Mouse (Mus musculus) heart, adult 18-20 months (tissue): ENCODE results near the gene Entpd8. TPM values are rescaled to one million over a fixed set of nuclear protein-coding genes. Genes with fewer than 3 reads are reported as not detected.

ENCODE experiments used
- DNase-seq, 2 experiments: peaks; one replicate each; pipeline ENCODE4 v3.0.0; 2021 to 2022; ENCODE audit warnings: mixed read lengths in 1 of 2
- total RNA-seq, 2 experiments: library from RNA; stranded (reverse); gene quantifications; 2 replicates each; pipeline ENCODE4 v1.2.3; 2021

The Entpd8 gene
- total RNA-seq, 2 experiments from 2014 or later = not detected

DNA sequence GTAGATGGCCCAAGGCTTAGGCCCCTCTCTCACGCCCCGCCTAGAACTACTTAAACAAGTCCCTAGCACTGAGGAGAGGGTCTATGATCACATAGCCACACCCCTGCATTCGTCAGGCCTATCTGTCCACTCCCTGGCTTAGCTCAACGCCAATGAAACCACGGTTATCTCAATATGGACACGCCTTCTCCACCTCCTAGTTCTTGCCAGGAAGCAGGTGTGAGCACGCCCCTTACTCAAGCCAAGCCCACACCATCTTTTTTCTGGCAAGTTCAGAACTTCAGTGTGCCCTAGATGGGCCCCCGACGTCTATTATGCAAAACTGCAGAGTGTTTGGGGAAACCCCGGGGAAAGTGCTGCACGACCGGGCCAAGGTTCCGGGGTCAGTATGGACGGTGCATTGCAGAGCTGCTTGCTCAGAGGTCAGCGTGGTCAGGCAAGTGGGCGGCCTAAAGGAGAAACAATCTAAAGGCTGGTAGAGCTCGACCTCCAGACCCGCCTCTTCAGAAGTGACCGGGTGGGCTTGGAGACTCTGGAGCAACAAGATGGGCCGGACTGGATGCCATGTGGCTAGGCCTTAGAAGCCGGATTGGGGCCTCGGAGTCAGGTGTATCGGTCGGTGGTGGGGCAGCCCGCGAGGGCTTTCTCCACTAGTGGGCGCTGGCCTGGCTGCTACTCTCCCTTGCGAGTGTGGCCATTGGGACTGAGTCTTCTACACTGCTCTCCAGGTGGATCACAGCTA, 15.2 kb downstream of the Entpd8 start, which contains the start of gene Noxa1:
TSS of gene Noxa1 (minus strand) at position 41 of the 742 bp plus-strand sequence.
- DNase-seq = no peak

DNA sequence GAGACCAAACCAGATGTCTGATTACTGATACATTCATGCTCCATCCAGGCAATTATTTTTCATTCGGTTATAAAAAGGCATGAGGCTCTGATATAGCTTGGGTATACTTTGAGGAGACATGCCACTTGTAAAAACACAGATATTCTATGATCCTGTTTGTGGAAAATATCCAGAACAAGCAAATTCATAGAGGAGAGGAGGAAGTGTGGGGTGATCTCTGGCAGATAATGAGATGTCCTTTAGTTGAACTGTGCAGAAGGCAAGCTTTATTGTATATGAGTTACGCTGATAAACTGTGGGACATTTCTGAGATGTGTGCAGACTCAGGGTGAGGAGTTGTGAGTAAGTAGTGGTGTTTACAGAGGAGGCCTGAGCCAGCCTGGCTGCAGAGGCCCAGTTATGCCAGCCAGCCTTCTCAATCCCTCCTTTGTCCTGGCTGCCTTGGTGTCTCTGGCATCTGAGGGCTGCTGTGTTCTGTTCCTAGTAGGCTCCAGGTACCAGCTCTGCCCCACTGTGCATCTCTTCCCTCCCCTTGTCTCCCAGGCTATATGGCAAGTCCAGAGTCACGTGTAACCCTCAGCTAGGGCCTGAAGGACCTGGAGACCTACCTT, 18.0 kb downstream of the Entpd8 start:
- DNase-seq = no peak

GRCm38 (mm10) chr2:25098956-25099355, 18.9 kb downstream of the Entpd8 start:
- DNase-seq = peak; percentile 38 to 45

DNA sequence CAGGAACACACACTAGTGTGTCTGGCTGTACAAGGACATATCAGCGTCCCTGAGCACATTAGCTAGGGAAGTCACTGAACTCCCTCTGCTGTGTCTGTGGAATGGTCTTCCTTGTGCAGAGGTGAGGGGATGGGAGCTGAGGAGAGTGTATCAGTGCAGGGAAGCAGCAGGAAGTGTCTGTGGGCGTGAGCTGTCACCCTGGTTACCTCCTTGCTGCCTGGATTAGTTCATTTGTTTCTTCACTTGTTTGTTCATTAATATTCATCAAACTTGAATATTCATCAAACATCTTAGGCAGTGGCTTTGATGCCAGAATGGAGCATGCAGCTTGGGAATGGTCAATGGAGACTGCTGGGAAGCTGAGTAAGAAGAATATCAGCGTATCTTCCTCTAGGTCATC, 19.6 kb downstream of the Entpd8 start:
- no peak for DNase-seq

GRCm38 (mm10) chr2:25104122-25104521, 24.0 kb downstream of the Entpd8 start:
- no peak for DNase-seq

GRCm38 (mm10) chr2:25106045-25106444, 25.9 kb downstream of the Entpd8 start:
- peak in 1 of 2 experiments; percentile 41 for DNase-seq

GRCm38 (mm10) chr2:25109487-25109886, 29.4 kb downstream of the Entpd8 start:
- no peak for DNase-seq

GRCm38 (mm10) chr2:25110505-25111183, 30.5 kb downstream of the Entpd8 start:
- peak in 1 of 2 experiments; percentile 26 for DNase-seq

DNA sequence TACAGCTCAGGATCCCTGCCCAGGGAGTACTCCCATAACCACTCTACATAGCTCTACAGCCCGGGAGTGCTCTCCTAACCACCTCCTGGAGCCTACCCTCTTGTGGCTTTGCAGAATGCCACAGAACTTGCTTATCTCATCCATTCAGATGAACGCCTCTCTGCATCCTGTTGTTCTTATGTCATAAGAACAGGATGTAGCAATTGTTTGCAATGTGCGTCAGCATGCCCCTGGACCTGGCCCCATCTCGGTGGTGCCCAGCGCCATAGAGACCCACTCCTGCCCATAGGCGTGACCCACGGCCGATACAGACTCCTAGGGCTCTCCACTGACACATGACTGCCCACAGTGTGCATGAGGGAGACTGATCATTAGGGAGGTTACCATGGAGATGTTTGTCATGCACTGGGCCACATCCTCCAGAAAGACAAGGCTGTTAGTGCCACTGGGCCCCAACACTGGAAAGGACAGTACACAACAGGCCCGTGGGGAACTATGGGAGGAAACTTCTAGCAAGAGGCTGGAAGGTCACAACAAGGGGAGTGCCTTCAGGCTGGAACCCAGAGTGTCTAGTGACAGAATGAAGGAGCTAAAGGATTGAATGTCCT, 31.2 kb downstream of the Entpd8 start:
- peak; percentile 28 to 45 for DNase-seq

DNA sequence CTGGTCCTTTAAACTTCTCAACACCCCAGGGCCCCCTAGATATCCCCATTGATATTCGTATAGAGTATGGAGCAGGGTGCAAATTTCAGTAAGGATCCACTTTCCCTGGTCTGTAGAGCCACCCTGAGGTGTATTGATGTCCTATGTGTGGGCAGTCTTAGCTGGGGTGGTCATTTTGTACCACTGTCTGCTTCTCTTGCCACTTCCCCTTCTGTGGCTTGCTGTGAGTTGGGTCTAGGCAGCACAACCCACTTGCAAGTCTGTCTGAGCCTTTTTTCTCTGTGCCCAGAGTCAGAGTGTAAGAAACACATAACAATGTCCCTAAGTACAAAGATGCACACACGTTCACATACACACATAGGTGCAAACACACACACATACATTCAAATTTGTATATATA, 34.2 kb downstream of the Entpd8 start:
- no peak for DNase-seq

- DNase-seq = no peak
Measured at GRCm38 (mm10) chr2:25115442-25115841, 35.3 kb downstream of the Entpd8 start.

- no peak for DNase-seq
Measured at GRCm38 (mm10) chr2:25120963-25121362, 40.9 kb downstream of the Entpd8 start.

DNA sequence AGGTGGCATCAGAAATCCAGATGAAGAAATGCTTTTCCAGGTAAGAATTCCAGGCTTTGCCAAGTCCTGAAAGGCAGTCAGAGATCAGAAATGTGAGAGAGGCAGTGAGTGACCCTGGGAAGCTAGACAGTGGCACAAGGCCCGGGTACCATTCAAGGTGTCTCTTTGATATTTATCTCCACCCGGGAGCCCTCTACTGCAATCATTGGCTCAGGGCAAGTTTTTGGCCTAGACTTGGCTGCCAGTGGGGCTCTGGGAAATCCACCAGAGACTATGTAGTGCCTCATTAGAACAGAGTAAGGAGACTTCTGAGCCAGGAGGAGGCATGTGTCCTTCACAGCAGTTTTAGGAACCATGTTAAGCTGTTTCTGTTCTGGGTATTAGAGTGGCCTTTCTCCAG, 42.6 kb downstream of the Entpd8 start:
- DNase-seq = no peak

DNA sequence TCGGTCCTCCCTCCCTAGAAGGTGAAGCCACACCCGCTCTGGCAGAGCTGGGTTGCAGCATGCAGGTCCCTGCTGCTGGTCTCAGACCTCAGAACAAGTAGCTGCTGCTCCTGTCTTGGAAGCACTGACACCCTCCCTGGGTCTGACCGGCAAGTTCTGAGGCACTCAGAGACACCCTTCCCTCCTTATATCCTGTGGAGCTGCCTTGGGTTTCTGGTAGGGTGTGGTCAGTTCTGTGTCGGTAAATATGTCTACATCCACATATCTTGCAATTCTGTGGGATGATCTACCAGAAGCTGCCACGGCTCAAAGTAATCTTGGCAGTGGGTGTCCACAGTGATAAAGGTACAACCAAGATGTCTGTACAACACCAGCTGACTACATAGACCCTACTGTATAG, 43.4 kb downstream of the Entpd8 start:
- DNase-seq = no peak

DNA sequence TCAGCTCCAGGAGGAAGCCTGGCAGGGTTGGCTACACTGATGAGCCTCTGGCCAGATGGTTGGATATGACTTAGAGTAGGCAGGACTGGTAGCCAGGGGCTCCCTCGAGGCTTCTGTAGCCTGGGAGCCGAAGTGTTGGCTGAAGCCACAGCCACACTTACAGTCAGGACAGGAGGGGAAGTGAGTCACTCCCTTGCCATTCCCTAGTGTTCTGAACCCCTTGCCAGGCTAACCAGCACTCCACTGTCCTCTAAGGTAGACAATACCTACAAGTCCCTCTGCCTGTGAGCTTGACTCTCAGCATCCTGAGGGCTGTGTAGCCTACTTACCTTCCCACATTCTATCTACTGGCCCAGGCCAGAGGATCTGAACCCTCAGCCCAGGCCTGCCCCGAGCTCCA, 44.3 kb downstream of the Entpd8 start:
- DNase-seq = no peak

DNA sequence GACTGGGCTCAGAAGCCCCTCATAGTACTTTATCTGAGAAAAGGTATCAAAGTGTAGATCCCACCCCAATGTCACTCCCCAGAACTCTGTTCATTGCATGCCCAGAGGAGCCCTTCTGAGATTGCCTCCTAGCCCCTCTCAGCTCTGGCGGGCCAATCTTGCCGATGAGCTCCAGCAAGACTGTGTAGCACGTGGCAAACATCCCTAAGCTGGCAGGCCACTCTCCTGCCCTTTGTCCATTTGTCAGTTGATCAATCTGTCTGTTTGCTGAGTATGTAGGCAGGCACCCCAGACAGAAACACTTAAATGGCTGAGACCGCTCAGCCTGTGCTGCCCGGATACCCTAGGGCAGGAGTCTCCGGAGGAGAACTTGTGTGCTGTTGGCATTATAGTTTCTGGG, 45.0 kb downstream of the Entpd8 start:
- DNase-seq = no peak

DNA sequence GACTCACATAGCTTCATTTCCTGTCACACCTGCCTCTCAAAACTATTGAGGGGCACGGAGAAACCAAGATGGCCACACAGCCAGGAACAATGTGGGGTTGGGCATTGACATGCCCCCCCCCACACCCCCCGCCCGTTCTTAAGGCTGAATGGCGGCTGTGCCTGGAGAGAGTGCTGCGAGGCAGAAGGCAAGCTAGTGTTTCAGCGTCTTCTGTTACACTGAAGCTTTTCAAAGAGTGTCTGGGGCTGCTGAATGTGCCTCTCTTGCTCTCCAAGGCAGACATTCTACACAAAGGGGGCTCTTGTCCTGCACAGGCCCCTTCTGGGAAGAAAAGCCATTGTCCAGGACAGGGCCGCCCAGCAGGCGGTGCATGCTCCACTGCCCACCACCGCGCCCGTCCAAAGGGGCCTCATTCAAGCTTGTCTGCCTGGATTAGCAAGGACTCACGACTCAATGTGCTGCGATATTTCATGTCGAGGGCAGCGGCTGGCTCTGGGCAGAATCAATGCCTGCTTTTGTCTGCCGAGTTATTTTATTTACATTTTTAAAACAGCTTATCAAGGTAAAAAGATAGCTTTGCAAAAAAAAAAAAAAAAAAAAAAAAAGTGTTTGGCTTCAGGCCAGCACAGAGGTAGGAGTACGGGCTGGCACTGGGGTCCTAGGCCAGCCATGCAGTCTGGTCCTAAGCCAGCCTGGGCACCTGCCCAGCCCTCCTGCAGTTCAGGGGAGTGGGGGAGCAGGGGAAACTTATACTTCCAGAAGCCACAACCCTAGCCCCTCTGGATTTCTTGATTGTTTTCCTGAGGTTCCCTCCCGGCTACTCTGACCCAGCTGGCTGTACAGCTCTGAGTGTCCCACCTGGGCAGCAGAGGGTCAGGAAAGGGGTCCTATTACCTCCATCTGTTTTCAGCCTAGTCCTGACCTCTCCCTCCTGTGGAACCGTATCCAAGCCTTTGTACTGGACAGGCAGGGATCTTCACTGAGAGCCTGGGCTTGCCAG, 46.2 kb downstream of the Entpd8 start:
- no peak for DNase-seq

- peak; percentile 69 to 83 for DNase-seq
Measured at GRCm38 (mm10) chr2:25127206-25127605, 47.1 kb downstream of the Entpd8 start.

DNA sequence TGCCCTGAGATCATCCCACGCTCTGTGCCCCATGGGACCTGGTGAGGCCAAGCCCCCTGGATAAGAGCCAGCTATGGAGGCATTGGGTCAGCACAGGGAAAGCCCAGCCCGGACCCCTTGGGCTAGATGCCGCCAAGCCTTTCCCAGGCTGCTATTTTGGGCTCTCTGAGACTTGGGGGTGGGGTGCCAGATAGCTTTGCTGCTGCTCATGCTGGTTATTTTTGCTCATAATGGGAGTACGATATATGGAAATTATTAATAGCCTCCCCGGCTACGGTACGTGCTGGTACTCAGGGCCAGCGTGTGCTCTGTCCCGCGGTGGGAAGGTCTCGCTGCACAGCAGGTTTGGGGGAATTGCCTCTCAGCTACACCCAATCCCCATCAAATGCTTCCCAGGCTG, 48.0 kb downstream of the Entpd8 start:
- peak; percentile 59 to 70 for DNase-seq

- no peak for DNase-seq
Measured at GRCm38 (mm10) chr2:25131601-25132000, 51.5 kb downstream of the Entpd8 start.
